Mouse (Mus musculus) kidney, postnatal 0 days (tissue): ENCODE results near the gene Cfap44. TPM values are rescaled to one million over a fixed set of nuclear protein-coding genes. Genes with fewer than 3 reads are reported as not detected.

Experiments
- ATAC-seq: fragments of 200-750 bp; cut with Nextera tagmentation; replicated peaks from 2 replicates; pipeline ENCODE4 v1.8.0; 2017; ENCODE audit warnings: low read depth, moderate number of reproducible peaks, moderate TSS enrichment, moderate library complexity; ENCODE audit not compliant: low FRiP score
- DNase-seq: peaks from one replicate; pipeline ENCODE4 v3.0.0-alpha.2; 2016; ENCODE audit warnings: low spot score
- H3K27ac ChIP-seq: fragments of 300-500 bp; sonication (generic); 2 replicates; pipeline ENCODE4 v1.5.1; 2014; ENCODE audit warnings: mild to moderate bottlenecking
- H3K27me3 ChIP-seq: fragments of 300-500 bp; sonication (generic); 2 replicates; pipeline ENCODE4 v1.6.1; 2014; ENCODE audit warnings: low read length, mixed read lengths; ENCODE audit not compliant: insufficient read depth
- H3K36me3 ChIP-seq: fragments of 300-500 bp; sonication (generic); 2 replicates; pipeline ENCODE4 v1.6.1; 2014; ENCODE audit warnings: low read length, mixed read lengths; ENCODE audit not compliant: insufficient read depth
- H3K4me1 ChIP-seq: fragments of 300-500 bp; sonication (generic); replicated peaks from 2 replicates; pipeline ENCODE4 v1.6.1; 2014; ENCODE audit warnings: antibody characterized with exemption, low read length, mixed read lengths; ENCODE audit not compliant: insufficient read depth
- H3K4me2 ChIP-seq: fragments of 300-500 bp; sonication (generic); 2 replicates; pipeline ENCODE4 v1.6.1; 2014; ENCODE audit warnings: mild to moderate bottlenecking, low read length, moderate library complexity, mixed read lengths
- H3K4me3 ChIP-seq: fragments of 300-500 bp; sonication (generic); replicated peaks from 2 replicates; pipeline ENCODE4 v1.5.1; 2014; ENCODE audit warnings: low read depth, low read length
- H3K9ac ChIP-seq: fragments of 300-500 bp; sonication (generic); 2 replicates; pipeline ENCODE4 v1.6.1; 2014; ENCODE audit warnings: low read depth, low read length
- H3K9me3 ChIP-seq: fragments of 300-500 bp; sonication (generic); replicated peaks from 2 replicates; pipeline ENCODE4 v1.6.1; 2016; ENCODE audit warnings: low read length, inconsistent platforms, mixed read lengths
- CTCF ChIP-seq: IDR thresholded peaks from 2 replicates; pipeline ENCODE4 v1.5.1; 2016; ENCODE audit warnings: antibody characterized with exemption, low read depth, mild to moderate bottlenecking, moderate library complexity
- WGBS: fragments of 180-500 bp; shearing (Covaris S2); extraction: QIAGEN DNeasy Blood & Tissue Kit; methylation state at CpG from one replicate; pipeline ENCODE4 v1.1.7; 2014; 5-methylcytosine and 5-hydroxymethylcytosine counted together
- polyA plus RNA-seq: library from polyadenylated mRNA; unstranded; fragments of >200 nt; fragmentation: Nextera tagmentation; extraction: Ambion mirVana; gene quantifications from 2 replicates; pipeline ENCODE4 v1.2.1, GENCODE M21; 2015

The Cfap44 gene
- polyA plus RNA-seq, result 0.50 and 0.53 TPM in 2 replicates

DNA sequence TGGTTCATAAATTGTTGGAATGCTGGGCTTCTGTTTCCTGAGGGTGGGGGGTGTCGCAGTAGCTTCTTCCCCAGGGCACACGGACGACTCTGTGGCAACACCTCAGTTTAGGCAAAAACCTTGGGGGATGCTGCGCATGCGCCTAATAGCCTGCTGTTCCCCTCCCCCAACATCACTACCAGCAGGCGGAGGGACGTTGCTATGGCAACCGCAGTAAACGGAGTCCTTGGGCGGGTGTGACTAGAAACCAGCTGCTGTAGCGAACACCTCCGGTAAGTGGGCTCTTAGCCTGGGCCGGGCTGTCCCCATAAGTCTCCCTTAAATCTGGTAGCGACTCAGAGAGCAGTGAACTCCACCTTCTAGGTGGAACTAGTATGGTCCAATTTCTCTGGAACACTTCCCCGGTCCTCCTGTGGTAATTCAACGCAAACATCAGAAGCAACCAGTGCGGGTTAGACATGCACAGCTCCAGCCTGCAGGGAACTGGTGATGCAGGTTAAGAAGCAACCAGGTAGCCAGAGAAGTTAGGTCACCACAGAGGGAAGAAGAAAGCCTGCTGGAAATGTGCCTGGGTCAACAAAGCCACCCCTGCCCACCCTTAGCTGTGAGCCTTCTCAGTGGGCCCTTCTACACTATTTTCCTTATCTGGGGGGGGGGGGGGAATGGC lies at the start of gene Cfap44:
Cfap44 (plus strand) TSS at position 220 of the 667 bp plus-strand sequence.
- peak within 1 kb of the TSS; percentile 58 for H3K4me2 ChIP-seq
- no peak within 1 kb of the TSS for H3K9ac ChIP-seq
- peak within 1 kb of the TSS; percentile 33; the same call in 1 of the 2 replicates for H3K27ac ChIP-seq
- 1% methylated on average over 17 of the region's 17 CpGs for WGBS
- H3K4me1 ChIP-seq, result no peaks in the 10 kb centered on the region; the same call in 1 of the 2 replicates
- peak within 1 kb of the TSS; percentile 25; the same call in 1 of the 2 replicates for H3K4me3 ChIP-seq
- DNase-seq (peak; percentile 95), ATAC-seq (peak; percentile 81)
- H3K36me3 ChIP-seq, result no peaks in the 10 kb centered on the region
- TF ChIP-seq CTCF, result peak; percentile 27; the same call in 1 of the 2 replicates
- no peaks in the 10 kb centered on the region for H3K27me3 ChIP-seq
- no peaks in the 10 kb centered on the region for H3K9me3 ChIP-seq

DNA sequence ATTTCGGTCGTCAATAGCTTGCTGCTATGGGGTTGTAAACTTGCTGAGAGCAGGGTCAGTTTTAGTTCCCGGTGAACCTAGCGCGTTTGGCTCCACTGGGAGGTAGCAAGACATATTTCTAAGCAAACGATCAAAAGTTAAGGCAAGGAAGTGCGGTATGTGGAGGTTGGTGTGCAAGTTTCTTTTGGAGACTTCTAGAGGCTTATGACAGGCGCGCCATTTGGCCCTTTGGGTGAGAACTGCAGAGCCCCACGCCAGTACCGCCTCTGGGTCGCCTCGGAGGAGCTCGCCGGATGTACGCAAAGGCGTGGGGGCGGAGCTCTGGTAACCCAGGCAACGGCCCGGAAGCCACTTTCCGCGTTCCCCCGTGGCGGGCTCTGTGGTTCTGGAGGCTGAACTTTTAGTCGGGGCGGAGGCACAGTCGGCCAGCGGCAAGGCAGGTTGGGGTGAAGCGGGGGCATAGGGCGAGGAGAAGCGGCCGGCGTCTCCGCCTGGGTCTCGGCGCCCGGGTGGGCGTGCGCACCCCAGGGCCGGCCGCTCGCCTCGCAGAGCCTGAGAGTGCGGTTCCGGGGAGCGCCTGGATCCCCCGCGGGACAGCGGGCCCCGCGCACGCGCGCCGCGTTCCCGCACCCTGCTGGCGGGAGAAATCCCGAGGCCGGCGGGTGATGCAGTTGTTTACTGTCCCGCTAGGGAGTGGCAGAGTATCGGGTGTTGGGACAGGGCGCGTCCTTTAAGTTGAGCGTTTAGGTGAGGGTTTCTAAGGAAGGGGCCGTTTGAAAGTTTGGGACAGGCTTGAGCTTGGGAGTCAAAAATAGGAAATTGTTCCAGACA lies 47.3 kb upstream of the Cfap44 start, which contains the start of gene Spice1:
Spice1 (plus strand) TSS at position 51 of the 831 bp plus-strand sequence.
- DNase-seq, result peak; percentile 96
- under 1% methylated on average over 67 of the region's 67 CpGs for WGBS
- H3K4me2 ChIP-seq, result peak within 1 kb of the TSS; percentile 69
- TF ChIP-seq CTCF, result peak; percentile 59; the same call in 1 of the 2 replicates
- peak within 1 kb of the TSS; percentile 89 for H3K4me3 ChIP-seq
- H3K27me3 ChIP-seq, result no peaks in the 10 kb centered on the region
- peak within 1 kb of the TSS; percentile 96 for H3K27ac ChIP-seq
- no peaks in the 10 kb centered on the region for H3K36me3 ChIP-seq
- H3K9ac ChIP-seq, result peak within 1 kb of the TSS; percentile 84
- ATAC-seq, result peak; percentile 99
- no peaks in the 10 kb centered on the region for H3K9me3 ChIP-seq
- 0 out of 2 replicates have a peak, but pooled peaks cover 5% of the 10 kb centered on the region for H3K4me1 ChIP-seq

- Histone ChIP-seq H3K27ac (no peak overlapping the region), H3K4me2 (no peak overlapping the region), H3K4me3 (no peak overlapping the region), H3K9ac (no peak overlapping the region), H3K27me3 (no peaks in the 10 kb centered on the region), H3K4me1 (0 out of 2 replicates have a peak, but pooled peaks cover 5% of the 10 kb centered on the region), H3K9me3 (no peaks in the 10 kb centered on the region), H3K36me3 (no peaks in the 10 kb centered on the region)
- 73% methylated on average over 4 of the region's 4 CpGs for WGBS
- TF ChIP-seq CTCF, result no peak
- ATAC-seq, result no peak
- DNase-seq, result no peak
Measured at GRCm38 (mm10) chr16:44349801-44350397, 44.7 kb upstream of the Cfap44 start.

DNA sequence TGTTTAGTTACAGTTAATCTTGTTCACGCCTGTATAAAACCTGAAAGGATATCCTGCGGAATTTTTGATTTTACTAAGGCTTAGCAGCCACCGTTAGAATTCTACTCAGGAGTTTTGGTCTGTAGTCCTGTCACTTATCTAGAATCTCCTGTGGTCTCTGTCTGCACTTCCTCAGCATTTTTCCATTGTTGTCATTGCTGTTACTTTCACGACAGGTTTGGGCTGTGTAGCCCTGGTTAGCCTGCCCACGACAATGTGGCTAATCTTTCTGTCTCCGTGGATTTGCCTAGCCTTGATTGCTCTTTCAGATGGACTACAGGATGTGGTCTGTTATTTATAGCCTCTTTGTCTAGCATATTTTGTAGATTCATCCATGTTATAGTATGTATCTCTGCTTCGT lies 38.3 kb upstream of the Cfap44 start:
- H3K9me3 ChIP-seq, result no peaks in the 10 kb centered on the region
- H3K4me1 ChIP-seq, result no peaks in the 10 kb centered on the region
- ATAC-seq (no peak), DNase-seq (no peak)
- WGBS, result 66% methylated on average over 7 of the region's 7 CpGs
- no peak for TF ChIP-seq CTCF
- H3K4me3 ChIP-seq, result no peak overlapping the region
- no peaks in the 10 kb centered on the region for H3K27me3 ChIP-seq
- no peak overlapping the region for H3K27ac ChIP-seq
- H3K4me2 ChIP-seq, result no peak overlapping the region
- no peak overlapping the region for H3K9ac ChIP-seq
- no peaks in the 10 kb centered on the region; the same call in 1 of the 2 replicates for H3K36me3 ChIP-seq

GRCm38 (mm10) chr16:44357571-44358268 lies 36.9 kb upstream of the Cfap44 start:
- Histone ChIP-seq H3K27ac (no peak overlapping the region), H3K36me3 (no peaks in the 10 kb centered on the region; the same call in 1 of the 2 replicates), H3K4me2 (no peak overlapping the region), H3K27me3 (no peaks in the 10 kb centered on the region), H3K9ac (no peak overlapping the region), H3K4me1 (no peaks in the 10 kb centered on the region), H3K4me3 (no peak overlapping the region), H3K9me3 (no peaks in the 10 kb centered on the region)
- ATAC-seq (0 out of 2 replicates have a peak, but pooled peaks have one; percentile 43), DNase-seq (peak; percentile 59)
- WGBS, result 77% methylated on average over 4 of the region's 4 CpGs
- TF ChIP-seq CTCF, result no peak
